Mouse (Mus musculus): ENCODE data around the gene Tmem256. TPM values are rescaled to one million over a fixed set of nuclear protein-coding genes. Genes with fewer than 3 reads are reported as not detected.

Tmem256 gene
- polyA plus RNA-seq, 1 experiment: 99.3 TPM

DNA sequence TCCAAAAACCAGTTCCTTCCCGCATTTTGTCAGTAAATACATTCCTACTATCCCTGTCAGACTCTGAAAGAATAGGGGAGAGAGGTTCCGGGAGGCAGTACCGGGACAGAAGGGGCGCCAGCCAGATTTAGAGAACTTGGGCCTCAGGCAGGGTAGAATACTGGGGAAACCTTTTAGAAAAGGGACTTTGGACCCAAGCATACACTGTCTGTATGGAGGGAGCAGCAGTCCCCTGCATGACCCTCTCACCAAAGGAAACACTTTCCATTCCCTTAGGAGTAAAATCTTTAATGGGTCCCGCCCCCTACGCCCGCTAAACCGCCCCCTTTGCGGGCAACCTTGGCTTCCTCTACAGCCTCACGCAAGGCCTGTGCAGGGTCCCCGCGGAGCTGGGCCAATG is 35.0 kb upstream of the Tmem256 start:
- peak overlapping the region; percentile 64 for H3K4me3 ChIP-seq (ENCODE audit: low read depth, low read length)
- no peak for TF ChIP-seq CTCF (IDR thresholded peaks at IDR 0.05; ENCODE audit: extremely low read depth, insufficient read length, insufficient replicate concordance, low read depth, low read length)
- TF ChIP-seq POLR2A (IDR thresholded peaks at IDR 0.05; ENCODE audit: low read depth, low read length): no peak
- peaks cover 19% of the 10 kb centered on the region for H3K4me1 ChIP-seq (ENCODE audit: control insufficient read depth, insufficient read depth, insufficient read length, low read length)
- H3K27me3 ChIP-seq (ENCODE audit: control insufficient read depth, insufficient read depth, low read length): 0 out of 2 replicates have a peak, but pooled peaks cover 4% of the 10 kb centered on the region
- H3K27ac ChIP-seq (ENCODE audit: insufficient read depth, low read depth, low read length): peak overlapping the region; percentile 77
- H3K36me3 ChIP-seq (ENCODE audit: control insufficient read depth, insufficient read depth, low read length): no peaks in the 10 kb centered on the region
- WGBS: 2% methylated on average over 12 of the region's 12 CpGs

DNA sequence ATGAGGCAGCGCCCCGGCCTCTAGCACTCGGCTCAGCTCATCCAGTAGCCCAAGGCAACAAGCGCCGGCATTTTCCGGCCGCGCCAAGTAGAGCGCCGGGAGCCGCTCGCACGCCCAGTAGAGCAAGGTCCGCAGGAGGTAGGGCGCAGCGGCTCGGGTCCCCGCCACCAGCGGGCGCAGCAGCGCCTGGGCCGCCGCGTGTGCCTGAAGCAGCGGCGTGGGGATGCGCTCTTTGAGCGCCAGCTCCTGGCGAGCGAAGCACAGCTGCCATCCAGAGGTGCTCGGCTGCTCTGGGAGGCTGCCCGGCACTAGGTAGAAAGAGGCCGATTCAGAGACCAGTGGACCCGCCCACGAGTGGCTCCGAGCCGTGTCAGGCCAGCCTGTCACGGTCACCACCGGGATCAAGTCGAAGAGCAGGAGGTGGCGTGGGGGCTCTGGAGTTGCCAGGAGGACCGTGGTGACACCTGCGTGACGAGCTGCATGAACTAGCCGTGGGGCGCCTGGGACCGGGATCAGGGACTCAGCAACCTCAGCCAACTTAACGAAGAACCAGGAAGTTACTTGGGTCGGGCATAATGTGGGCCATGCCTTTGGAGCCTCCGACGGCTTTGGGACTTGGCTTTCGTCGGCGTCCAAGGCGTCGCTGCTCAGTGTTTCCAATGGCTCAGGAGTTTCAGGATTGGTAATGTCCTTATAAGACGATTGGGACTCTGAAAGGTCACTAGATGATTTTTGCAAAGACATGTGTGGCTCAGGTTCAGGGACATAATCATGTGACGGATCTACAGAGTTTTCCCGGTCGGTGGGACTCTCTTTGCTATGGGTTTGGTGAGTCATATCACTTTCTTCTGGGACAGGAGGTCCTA is 34.3 kb upstream of the Tmem256 start:
- H3K27ac ChIP-seq (ENCODE audit: insufficient read depth, low read depth, low read length): peak overlapping the region; percentile 77
- TF ChIP-seq CTCF (IDR thresholded peaks at IDR 0.05; ENCODE audit: extremely low read depth, insufficient read length, insufficient replicate concordance, low read depth, low read length): peak; percentile 64
- peak; percentile 14; the same call in 1 of the 2 replicates for TF ChIP-seq POLR2A (IDR thresholded peaks at IDR 0.05; ENCODE audit: low read depth, low read length)
- peaks cover 19% of the 10 kb centered on the region for H3K4me1 ChIP-seq (ENCODE audit: control insufficient read depth, insufficient read depth, insufficient read length, low read length)

DNA sequence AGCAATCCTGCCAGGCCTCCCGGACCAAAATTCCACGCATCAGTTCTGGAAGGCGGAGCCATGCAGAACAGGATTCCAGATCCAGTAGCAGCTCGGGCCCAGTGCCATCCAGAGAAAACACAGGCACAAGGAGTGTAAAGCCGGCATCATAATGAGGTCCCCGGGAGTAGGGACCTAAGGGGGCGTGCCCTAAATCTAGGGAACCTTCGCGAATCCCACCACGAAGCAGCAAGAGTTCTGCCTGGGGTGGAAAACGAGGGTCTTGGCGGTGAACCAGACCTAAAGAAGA is 33.7 kb upstream of the Tmem256 start:
- WGBS: 9% methylated on average over 12 of the region's 12 CpGs
- 0 out of 2 replicates have a peak, but pooled peaks cover 4% of the 10 kb centered on the region for H3K27me3 ChIP-seq (ENCODE audit: control insufficient read depth, insufficient read depth, low read length)
- H3K36me3 ChIP-seq (ENCODE audit: control insufficient read depth, insufficient read depth, low read length): no peaks in the 10 kb centered on the region
- H3K27ac ChIP-seq (ENCODE audit: insufficient read depth, low read depth, low read length): peak overlapping the region; percentile 63
- peak overlapping the region; percentile 64 for H3K4me3 ChIP-seq (ENCODE audit: low read depth, low read length)
- H3K4me1 ChIP-seq (ENCODE audit: control insufficient read depth, insufficient read depth, insufficient read length, low read length): peaks cover 19% of the 10 kb centered on the region
- TF ChIP-seq POLR2A (IDR thresholded peaks at IDR 0.05; ENCODE audit: low read depth, low read length) (no peak; the same call in 1 of the 2 replicates), CTCF (IDR thresholded peaks at IDR 0.05; ENCODE audit: extremely low read depth, insufficient read length, insufficient replicate concordance, low read depth, low read length) (no peak)

More for the DNA sequence above, 34.3 kb upstream of the Tmem256 start:
- 1% methylated on average over 60 of the region's 60 CpGs for WGBS
- H3K36me3 ChIP-seq (ENCODE audit: control insufficient read depth, insufficient read depth, low read length): no peaks in the 10 kb centered on the region
- peak overlapping the region; percentile 64 for H3K4me3 ChIP-seq (ENCODE audit: low read depth, low read length)
- H3K27me3 ChIP-seq (ENCODE audit: control insufficient read depth, insufficient read depth, low read length): 0 out of 2 replicates have a peak, but pooled peaks cover 4% of the 10 kb centered on the region

DNA sequence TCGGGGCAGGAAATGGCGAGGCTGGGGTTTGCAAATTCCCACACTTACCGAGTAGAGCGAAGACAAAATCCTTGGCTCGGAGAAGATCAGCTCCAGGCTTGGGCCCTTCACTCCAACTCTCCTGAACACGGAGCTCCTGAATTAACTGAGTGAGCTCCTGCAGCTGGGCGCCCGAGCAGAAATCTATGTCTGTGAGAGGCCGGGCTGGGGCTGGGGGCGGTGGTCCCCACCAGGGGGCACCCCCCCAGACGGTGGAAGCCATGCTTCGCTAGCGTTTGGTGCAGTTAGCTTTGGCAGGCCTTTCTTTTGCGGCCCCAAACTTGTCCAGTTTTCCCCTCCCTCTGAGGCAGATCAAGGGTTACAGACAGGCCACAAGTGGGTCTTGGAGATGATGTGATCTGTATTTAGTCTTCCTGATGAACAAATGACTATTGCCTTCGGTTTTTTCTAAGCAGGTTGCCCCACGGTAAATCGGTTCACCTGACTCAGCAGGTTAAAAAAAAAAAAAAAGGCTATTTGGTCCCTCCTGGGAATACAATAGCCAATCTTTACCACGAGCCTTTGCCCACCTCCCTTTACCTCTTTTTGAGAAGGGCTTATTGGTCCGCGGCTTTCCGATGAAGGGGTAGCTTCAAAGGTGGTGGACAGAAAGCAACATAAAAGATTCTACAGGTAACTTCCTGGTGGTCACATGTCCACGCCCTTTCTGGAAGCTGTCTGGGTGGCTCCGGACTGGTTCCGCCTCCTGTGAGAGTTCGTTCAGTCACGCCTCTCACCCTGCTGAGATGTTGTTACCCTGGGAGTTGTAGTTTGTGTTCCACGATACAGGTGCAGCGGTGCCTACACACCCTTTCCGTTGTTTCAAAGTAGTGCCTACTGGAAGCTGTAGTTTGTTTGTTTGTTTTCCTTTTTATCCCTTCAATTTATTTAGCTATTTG is 33.1 kb upstream of the Tmem256 start, which contains the start of gene Tmem102:
TSS of gene Tmem102 (minus strand) at position 653 of the 938 bp plus-strand sequence.
- Histone ChIP-seq H3K27me3 (ENCODE audit: control insufficient read depth, insufficient read depth, low read length) (0 out of 2 replicates have a peak, but pooled peaks cover 4% of the 10 kb centered on the region), H3K36me3 (ENCODE audit: control insufficient read depth, insufficient read depth, low read length) (no peaks in the 10 kb centered on the region), H3K27ac (ENCODE audit: insufficient read depth, low read depth, low read length) (peak within 1 kb of the TSS; percentile 63), H3K4me3 (ENCODE audit: low read depth, low read length) (peak within 1 kb of the TSS; percentile 64), H3K4me1 (ENCODE audit: control insufficient read depth, insufficient read depth, insufficient read length, low read length) (peaks cover 16% of the 10 kb centered on the region)
- 17% methylated on average over 29 of the region's 29 CpGs for WGBS
- TF ChIP-seq CTCF (IDR thresholded peaks at IDR 0.05; ENCODE audit: extremely low read depth, insufficient read length, insufficient replicate concordance, low read depth, low read length) (no peak), POLR2A (IDR thresholded peaks at IDR 0.05; ENCODE audit: low read depth, low read length) (no peak)

DNA sequence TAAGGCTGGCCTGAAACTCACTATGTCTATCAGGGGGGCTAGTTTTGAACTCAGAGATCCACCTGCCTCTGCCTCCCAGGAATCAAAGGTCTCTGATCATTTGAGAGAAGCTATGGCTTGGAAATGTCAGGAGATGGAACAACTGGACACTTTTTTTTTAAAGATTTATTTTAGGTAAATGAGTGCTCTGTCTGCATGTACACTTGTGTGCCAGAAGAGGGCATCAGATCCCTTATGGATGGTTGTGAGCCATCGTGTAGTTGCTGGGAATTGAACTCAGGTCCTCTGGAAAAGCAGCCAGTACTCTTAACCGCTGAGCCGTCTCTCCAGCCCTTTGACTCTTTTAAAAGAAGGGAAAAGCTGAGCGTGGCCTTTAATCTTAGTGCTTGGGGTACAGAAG is 31.9 kb upstream of the Tmem256 start:
- 0 out of 2 replicates have a peak, but pooled peaks cover 1% of the 10 kb centered on the region for H3K27me3 ChIP-seq (ENCODE audit: control insufficient read depth, insufficient read depth, low read length)
- WGBS: 91% methylated on average over 4 of the region's 4 CpGs
- H3K36me3 ChIP-seq (ENCODE audit: control insufficient read depth, insufficient read depth, low read length): no peaks in the 10 kb centered on the region
- H3K27ac ChIP-seq (ENCODE audit: insufficient read depth, low read depth, low read length): no peak overlapping the region
- TF ChIP-seq POLR2A (IDR thresholded peaks at IDR 0.05; ENCODE audit: low read depth, low read length) (no peak), CTCF (IDR thresholded peaks at IDR 0.05; ENCODE audit: extremely low read depth, insufficient read length, insufficient replicate concordance, low read depth, low read length) (no peak)
- H3K4me1 ChIP-seq (ENCODE audit: control insufficient read depth, insufficient read depth, insufficient read length, low read length): peaks cover 6% of the 10 kb centered on the region
- no peak overlapping the region for H3K4me3 ChIP-seq (ENCODE audit: low read depth, low read length)

DNA sequence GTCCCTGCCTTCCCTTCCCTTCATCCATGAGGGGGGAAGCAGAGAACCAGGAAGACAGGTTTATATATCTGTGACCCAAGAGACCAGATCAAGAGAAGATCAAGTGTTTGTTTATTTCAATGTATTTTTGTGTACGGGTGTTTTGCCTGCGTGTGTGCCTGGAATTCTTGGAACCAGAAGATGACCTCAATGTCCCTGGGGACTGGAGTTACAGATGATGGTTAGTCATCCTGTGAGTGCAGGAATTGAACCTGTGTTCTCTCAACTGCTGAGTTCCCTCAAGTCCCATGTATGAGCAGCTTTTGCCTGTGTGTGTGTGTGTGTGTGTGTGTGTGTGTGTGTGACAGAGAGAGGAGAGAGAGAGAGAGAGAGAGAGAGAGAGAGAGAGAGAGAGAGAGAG is 30.7 kb upstream of the Tmem256 start:
- TF ChIP-seq CTCF (IDR thresholded peaks at IDR 0.05; ENCODE audit: extremely low read depth, insufficient read length, insufficient replicate concordance, low read depth, low read length): no peak
- no peak for TF ChIP-seq POLR2A (IDR thresholded peaks at IDR 0.05; ENCODE audit: low read depth, low read length)
- Histone ChIP-seq H3K4me3 (ENCODE audit: low read depth, low read length) (no peak overlapping the region), H3K27ac (ENCODE audit: insufficient read depth, low read depth, low read length) (no peak overlapping the region), H3K27me3 (ENCODE audit: control insufficient read depth, insufficient read depth, low read length) (no peaks in the 10 kb centered on the region), H3K4me1 (ENCODE audit: control insufficient read depth, insufficient read depth, insufficient read length, low read length) (no peaks in the 10 kb centered on the region; the same call in 1 of the 2 replicates), H3K36me3 (ENCODE audit: control insufficient read depth, insufficient read depth, low read length) (no peaks in the 10 kb centered on the region)
- WGBS: 84% methylated on average over 2 of the region's 2 CpGs

Data from small intestine, adult 2 months (tissue).